Mouse (Mus musculus) adrenal gland, adult 2 months (tissue): ENCODE results near the gene Npvf. TPM values are rescaled to one million over a fixed set of nuclear protein-coding genes. Genes with fewer than 3 reads are reported as not detected.

ENCODE experiments used
- DNase-seq: peaks from one replicate; pipeline ENCODE4 v3.0.0; 2021
- long read RNA-seq: library from polyadenylated mRNA; stranded (forward); transcript quantifications from one replicate; pipeline ENCODE4 v2.0.0, GENCODE M21; 2021
- polyA plus RNA-seq: library from polyadenylated mRNA; depleted of rRNA; stranded (reverse); fragments of >200 nt; gene quantifications from 2 replicates; pipeline ENCODE4 v1.2.3, GENCODE M21; 2012; rRNA removed
- total RNA-seq, 2 experiments: library from RNA; stranded (reverse); gene quantifications; 2 replicates each; pipeline ENCODE4 v1.2.3; 2021

Gene Npvf
- total RNA-seq (not detected), polyA plus RNA-seq (not detected in 2 replicates)
- long read RNA-seq, result 0 reads

GRCm38 (mm10) chr6:50654356-50654755 lies at the start of gene Npvf:
Npvf (minus strand) TSS chr6:50654439.
- DNase-seq, result no peak

GRCm38 (mm10) chr6:50689121-50689815 lies 35.0 kb upstream of the Npvf start:
- no peak for DNase-seq

GRCm38 (mm10) chr6:50684646-50685415 lies 30.6 kb upstream of the Npvf start:
- DNase-seq, result peak; percentile 62

- DNase-seq, result no peak
These were observed 27.3 kb upstream of the Npvf start for GRCm38 (mm10) chr6:50681491-50681890.

GRCm38 (mm10) chr6:50680224-50681215 lies 26.3 kb upstream of the Npvf start:
- no peak for DNase-seq

GRCm38 (mm10) chr6:50679486-50679828 lies 25.2 kb upstream of the Npvf start:
- DNase-seq, result no peak

- DNase-seq, result peak; percentile 73
These were observed 24.7 kb upstream of the Npvf start for GRCm38 (mm10) chr6:50678826-50679485.

- DNase-seq, result no peak
These were observed 17.0 kb upstream of the Npvf start for GRCm38 (mm10) chr6:50671191-50671590.

- DNase-seq, result no peak
These were observed 12.7 kb upstream of the Npvf start for GRCm38 (mm10) chr6:50666937-50667336.

GRCm38 (mm10) chr6:50665020-50665419 lies 10.8 kb upstream of the Npvf start:
- DNase-seq, result no peak

GRCm38 (mm10) chr6:50664193-50664592 lies 10.0 kb upstream of the Npvf start:
- DNase-seq, result no peak

GRCm38 (mm10) chr6:50662925-50663583 lies 8.8 kb upstream of the Npvf start:
- no peak for DNase-seq

- DNase-seq, result no peak
These were observed 7.5 kb upstream of the Npvf start for GRCm38 (mm10) chr6:50661729-50662128.

GRCm38 (mm10) chr6:50658466-50658865 lies 4.2 kb upstream of the Npvf start:
- no peak for DNase-seq

GRCm38 (mm10) chr6:50658018-50658417 lies 3.8 kb upstream of the Npvf start:
- DNase-seq, result no peak

GRCm38 (mm10) chr6:50656426-50656825 lies 2.2 kb upstream of the Npvf start:
- DNase-seq, result no peak

- no peak for DNase-seq
These were observed 1.7 kb upstream of the Npvf start for GRCm38 (mm10) chr6:50655925-50656324.

- no peak for DNase-seq
These were observed 6.6 kb downstream of the Npvf start for GRCm38 (mm10) chr6:50647656-50648055.

- DNase-seq, result no peak
These were observed 7.6 kb downstream of the Npvf start for GRCm38 (mm10) chr6:50646659-50647058.

GRCm38 (mm10) chr6:50644701-50645100 lies 9.5 kb downstream of the Npvf start:
- DNase-seq, result no peak

GRCm38 (mm10) chr6:50641898-50642297 lies 12.3 kb downstream of the Npvf start:
- DNase-seq, result no peak
